ENCODE assay signal across 9 mouse cellular contexts in the genomic region with DNA sequence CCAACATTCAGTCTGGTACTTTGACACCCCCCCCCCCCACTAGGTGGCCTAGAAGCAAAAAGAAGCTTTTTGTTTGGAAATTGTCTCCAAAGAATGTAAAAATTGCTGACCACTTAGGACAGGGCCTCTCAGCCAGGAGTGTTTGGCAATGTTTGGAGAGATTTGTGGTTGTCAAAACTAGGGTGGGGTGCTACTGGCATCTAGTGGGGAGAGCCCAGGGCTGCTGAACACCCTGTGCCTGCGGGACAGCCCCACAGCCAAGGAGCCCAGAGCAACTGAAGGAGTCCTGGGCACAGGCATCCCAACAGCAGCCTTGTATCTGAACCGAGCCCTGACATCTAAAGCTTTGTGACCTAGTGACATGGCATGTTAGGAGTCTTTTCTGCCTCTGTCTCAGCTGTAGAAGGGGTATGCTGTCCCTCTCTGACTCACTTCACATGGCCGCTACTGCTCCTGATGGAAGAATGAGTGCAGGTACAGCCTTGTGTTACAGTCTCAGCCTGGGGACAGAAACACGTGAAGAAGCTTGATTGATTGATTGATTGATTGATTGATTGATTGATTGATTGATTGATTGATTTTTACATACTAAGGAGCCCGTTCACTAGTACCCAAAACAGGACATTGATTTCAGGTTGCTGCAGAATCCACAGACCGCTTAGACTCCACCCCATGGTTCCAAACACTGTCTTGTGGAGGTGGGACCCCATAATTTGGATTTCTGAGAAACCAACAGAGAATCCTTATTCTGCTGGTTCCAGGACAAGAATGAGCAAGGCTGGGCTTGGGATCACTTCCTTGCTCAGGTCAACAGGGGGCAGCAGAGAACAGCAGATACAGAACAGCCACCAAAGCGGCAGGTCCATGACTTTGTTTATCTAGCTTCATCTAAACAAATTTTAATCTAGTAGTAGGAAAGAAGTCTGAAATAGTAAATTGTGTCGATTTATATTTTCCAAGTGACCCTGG. TPM values are rescaled to one million over a fixed set of nuclear protein-coding genes. Genes with fewer than 3 reads are reported as not detected.
DNase-seq lines count a peak whose midpoint lies in the region; ATAC-seq lines count a peak whose summit lies in the region.
"Had no signal": no experiment of that assay in that cellular context is flagged by ENCODE, and none has a peak within 500 bp of the region (broad histone marks: within the 10 kb centered on the region; RNA-seq: fewer than 3 reads in every experiment).

No protein-coding gene starts in this region.

- H3K27me3 ChIP-seq in forebrain, embryonic 15.5 days: no peaks in the 10 kb centered on the region
- H3K27me3 ChIP-seq in limb, embryonic 11.5 days (ENCODE audit: control insufficient read depth, insufficient read depth, low read length): no peaks in the 10 kb centered on the region
- H3K27me3 ChIP-seq in stomach, embryonic 14.5 days (ENCODE audit: control insufficient read depth, insufficient read depth, low read length): no peaks in the 10 kb centered on the region
- H3K27me3 ChIP-seq: embryonic facial prominence, embryonic 15.5 days had no signal

- H3K36me3 ChIP-seq in forebrain, embryonic 15.5 days: no peaks in the 10 kb centered on the region
- no peaks in the 10 kb centered on the region for H3K36me3 ChIP-seq in limb, embryonic 11.5 days (ENCODE audit: control insufficient read depth, insufficient read depth, low read length)
- H3K36me3 ChIP-seq in stomach, embryonic 14.5 days (ENCODE audit: control insufficient read depth, insufficient read depth, low read length): no peaks in the 10 kb centered on the region
- H3K36me3 ChIP-seq: embryonic facial prominence, embryonic 15.5 days had no signal

- DNase-seq in ovary, postnatal 10 days (ENCODE audit: low spot score): peak; percentile 33
- no peak for DNase-seq in ovary, adult 18-20 months (ENCODE audit: low spot score)
- peak; percentile 81 for DNase-seq in limb, embryonic 11.5 days (ENCODE audit: low spot score)
- peak; percentile 43 to 65 for DNase-seq in natural killer cell, adult 2 months (ENCODE audit: low spot score in 2 of 2)

- peaks cover 5% of the 10 kb centered on the region; the same call in 1 of the 2 replicates for H3K4me1 ChIP-seq in forebrain, embryonic 15.5 days
- H3K4me1 ChIP-seq in limb, embryonic 11.5 days (ENCODE audit: control insufficient read depth, insufficient read depth, low read length): no peaks in the 10 kb centered on the region
- no peaks in the 10 kb centered on the region for H3K4me1 ChIP-seq in stomach, embryonic 14.5 days (ENCODE audit: control insufficient read depth, insufficient read depth, low read length)
- H3K4me1 ChIP-seq: embryonic facial prominence, embryonic 15.5 days had no signal

- peak; percentile 45; the same call in 1 of the 2 replicates for ATAC-seq in cerebellum, adult (ENCODE audit: insufficient number of reproducible peaks, low FRiP score, low TSS enrichment)
- ATAC-seq in forebrain, embryonic 15.5 days (replicated peaks): peak; percentile 38
- peak; percentile 54 for ATAC-seq in inflammation-experienced regulatory T-cells, adult 6 months
- ATAC-seq in limb, embryonic 11.5 days (ENCODE audit: insufficient number of reproducible peaks, low FRiP score, low TSS enrichment, low read depth): no peak
- ATAC-seq in stomach, embryonic 14.5 days (ENCODE audit: insufficient number of reproducible peaks, insufficient read depth, low FRiP score, low read depth): 0 out of 2 replicates have a peak, but pooled peaks have one; percentile 46

- H3K4me3 ChIP-seq in forebrain, embryonic 15.5 days: no peak overlapping the region
- no peak overlapping the region for H3K4me3 ChIP-seq in limb, embryonic 11.5 days (ENCODE audit: low read depth, low read length)
- H3K4me3 ChIP-seq in stomach, embryonic 14.5 days (ENCODE audit: low read depth, low read length): no peak overlapping the region
- H3K4me3 ChIP-seq: embryonic facial prominence, embryonic 15.5 days had no signal

- WGBS in forebrain, embryonic 15.5 days: 38% methylated on average over 8 of the region's 8 CpGs
- 38% methylated on average over 8 of the region's 8 CpGs for WGBS in limb, embryonic 11.5 days
- WGBS in stomach, embryonic 14.5 days: 38% methylated on average over 8 of the region's 8 CpGs

- no peak overlapping the region for H3K4me2 ChIP-seq in forebrain, embryonic 15.5 days (replicated peaks)
- no peak overlapping the region for H3K4me2 ChIP-seq in limb, embryonic 11.5 days (ENCODE audit: low read depth, severe bottlenecking)
- no peak overlapping the region for H3K4me2 ChIP-seq in stomach, embryonic 14.5 days (replicated peaks; ENCODE audit: low read depth, low read length)
- H3K4me2 ChIP-seq: embryonic facial prominence, embryonic 15.5 days had no signal

- H3K9ac ChIP-seq in forebrain, embryonic 15.5 days (replicated peaks): no peak overlapping the region
- H3K9ac ChIP-seq in limb, embryonic 11.5 days (ENCODE audit: low read length): no peak overlapping the region
- no peak overlapping the region for H3K9ac ChIP-seq in stomach, embryonic 14.5 days (replicated peaks; ENCODE audit: low read depth, low read length)
- H3K9ac ChIP-seq: embryonic facial prominence, embryonic 15.5 days had no signal

- no peak overlapping the region for H3K27ac ChIP-seq in forebrain, embryonic 15.5 days (replicated peaks)
- no peak overlapping the region for H3K27ac ChIP-seq in limb, embryonic 11.5 days (replicated peaks; ENCODE audit: low read depth, low read length)
- no peak overlapping the region for H3K27ac ChIP-seq in stomach, embryonic 14.5 days (ENCODE audit: low read length)
- H3K27ac ChIP-seq: embryonic facial prominence, embryonic 15.5 days had no signal

- H3K9me3 ChIP-seq in forebrain, embryonic 15.5 days: no peaks in the 10 kb centered on the region
- no peaks in the 10 kb centered on the region for H3K9me3 ChIP-seq in limb, embryonic 11.5 days (ENCODE audit: control insufficient read depth, low read length)
- no peaks in the 10 kb centered on the region for H3K9me3 ChIP-seq in stomach, embryonic 14.5 days (ENCODE audit: control insufficient read depth, low read depth, low read length)
- H3K9me3 ChIP-seq: embryonic facial prominence, embryonic 15.5 days had no signal

RNA-seq across cellular contexts. Expression of gene Malsu1, which starts 16.3 kb away (rescaled TPM):
- 67.4 and 69.2 TPM in 2 replicates for polyA plus RNA-seq in forebrain, embryonic 15.5 days (2015; fragmentation: Nextera tagmentation; extraction: Ambion mirVana)
- polyA plus RNA-seq in inflammation-experienced regulatory T-cells, adult 6 months (2017; shearing (Covaris generic)): 10 to 100 TPM; 30.8 to 48.9 (median 42.6) TPM
- 59.7 and 70.2 TPM in 2 replicates for polyA plus RNA-seq in limb, embryonic 11.5 days (2014; fragmentation: Nextera tagmentation; extraction: Ambion mirVana)
- polyA plus RNA-seq in stomach, embryonic 14.5 days (2014; fragmentation: Nextera tagmentation; extraction: Ambion mirVana): 73.1 and 75.8 TPM in 2 replicates

RNA-seq across cellular contexts. Expression of gene Gpnmb, which starts 21.0 kb away (rescaled TPM):
- 0.24 and 0.47 TPM in 2 replicates for polyA plus RNA-seq in forebrain, embryonic 15.5 days (2015; fragmentation: Nextera tagmentation; extraction: Ambion mirVana)
- 1 to 10 TPM; 1.2 to 3.5 (median 2.0) TPM for polyA plus RNA-seq in inflammation-experienced regulatory T-cells, adult 6 months (2017; shearing (Covaris generic))
- polyA plus RNA-seq in limb, embryonic 11.5 days (2014; fragmentation: Nextera tagmentation; extraction: Ambion mirVana): 0.17 TPM in 1 of 2 replicates, not detected in the other
- 0.31 and 0.45 TPM in 2 replicates for polyA plus RNA-seq in stomach, embryonic 14.5 days (2014; fragmentation: Nextera tagmentation; extraction: Ambion mirVana)
